Mouse (Mus musculus) liver, adult 2 months (tissue): ENCODE measurements around the gene Slc7a10.

Experiments
- CTCF ChIP-seq: fragments of 200-500 bp; IDR thresholded peaks from 2 replicates; pipeline ENCODE4 v1.5.1; 2011; ENCODE audit warnings: low read depth, low read length, control low read depth
- POLR2A ChIP-seq: fragments of 200-500 bp; IDR thresholded peaks from 2 replicates; pipeline ENCODE4 v1.6.1; 2011; ENCODE audit warnings: low read length, control low read depth; ENCODE audit not compliant: insufficient read depth; ENCODE audit errors: extremely low read depth

- TF ChIP-seq CTCF (no peak), POLR2A (no peak)
Observed at GRCm38 (mm10) chr7:35189699-35190098, 3.5 kb downstream of the Slc7a10 start.
